Mouse (Mus musculus): Measurements from ENCODE around the gene Ttf2. TPM values are rescaled to one million over a fixed set of nuclear protein-coding genes. Genes with fewer than 3 reads are reported as not detected.

Gene Ttf2
- polyA plus RNA-seq, 1 experiment from 2014 or later, result 6.1 TPM

- Histone ChIP-seq H3K27ac (ENCODE audit: low read length) (no peak overlapping the region), H3K36me3 (ENCODE audit: control insufficient read depth, insufficient read depth) (no peaks in the 10 kb centered on the region), H3K4me3 (ENCODE audit: low read depth, low read length) (no peak overlapping the region), H3K9ac (ENCODE audit: low read depth, low read length) (no peak overlapping the region), H3K9me3 (replicated peaks; ENCODE audit: control insufficient read depth, low read length) (no peaks in the 10 kb centered on the region), H3K27me3 (ENCODE audit: control insufficient read depth, insufficient read depth, low read depth, low read length) (no peaks in the 10 kb centered on the region), H3K4me2 (ENCODE audit: low read depth, low read length) (no peak overlapping the region), H3K4me1 (ENCODE audit: control insufficient read depth, low read depth, low read length) (no peaks in the 10 kb centered on the region)
- 58% methylated on average over 5 of the region's 5 CpGs for WGBS (ENCODE audit: insufficient replicate concordance)
- no peak for ATAC-seq (ENCODE audit: low read depth)
These were observed 58.8 kb downstream of the Ttf2 start for GRCm38 (mm10) chr3:100910621-100911020.

DNA sequence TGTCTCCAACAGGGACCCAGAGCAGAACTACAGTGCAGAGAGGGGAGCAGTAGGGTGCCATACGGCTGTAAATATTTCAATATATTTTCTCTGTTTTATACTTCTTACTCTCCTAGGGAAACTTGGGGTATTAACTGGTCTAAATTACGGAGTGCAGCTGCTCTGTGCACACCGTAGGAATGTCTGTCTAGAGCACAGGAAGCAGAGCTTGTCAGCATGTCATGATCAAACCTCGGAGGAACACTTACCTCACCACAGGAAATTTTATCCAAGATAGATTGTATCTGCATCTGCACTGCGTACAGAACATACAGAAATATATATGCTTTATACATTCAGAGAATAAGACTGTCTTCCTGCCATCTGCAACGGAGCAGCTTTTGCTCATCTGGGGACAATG is 60.9 kb downstream of the Ttf2 start:
- H3K4me1 ChIP-seq (ENCODE audit: control insufficient read depth, low read depth, low read length), result no peaks in the 10 kb centered on the region
- no peak overlapping the region for H3K9ac ChIP-seq (ENCODE audit: low read depth, low read length)
- H3K27ac ChIP-seq (ENCODE audit: low read length), result no peak overlapping the region
- no peaks in the 10 kb centered on the region for H3K36me3 ChIP-seq (ENCODE audit: control insufficient read depth, insufficient read depth)
- no peaks in the 10 kb centered on the region for H3K9me3 ChIP-seq (replicated peaks; ENCODE audit: control insufficient read depth, low read length)
- no peaks in the 10 kb centered on the region for H3K27me3 ChIP-seq (ENCODE audit: control insufficient read depth, insufficient read depth, low read depth, low read length)
- no peak overlapping the region for H3K4me2 ChIP-seq (ENCODE audit: low read depth, low read length)
- no peak overlapping the region for H3K4me3 ChIP-seq (ENCODE audit: low read depth, low read length)
- WGBS (ENCODE audit: insufficient replicate concordance), result 17% methylated on average over 6 of the region's 6 CpGs
- ATAC-seq (ENCODE audit: low read depth), result no peak

- Histone ChIP-seq H3K9me3 (replicated peaks; ENCODE audit: control insufficient read depth, low read length) (no peaks in the 10 kb centered on the region), H3K9ac (ENCODE audit: low read depth, low read length) (no peak overlapping the region)
- 32% methylated on average over 3 of the region's 3 CpGs for WGBS (ENCODE audit: insufficient replicate concordance)
These were observed 62.5 kb downstream of the Ttf2 start for GRCm38 (mm10) chr3:100906916-100907315.

GRCm38 (mm10) chr3:100906128-100906527 is 63.3 kb downstream of the Ttf2 start:
- Histone ChIP-seq H3K4me1 (ENCODE audit: control insufficient read depth, low read depth, low read length) (no peaks in the 10 kb centered on the region), H3K4me3 (ENCODE audit: low read depth, low read length) (no peak overlapping the region), H3K27ac (ENCODE audit: low read length) (no peak overlapping the region), H3K9me3 (replicated peaks; ENCODE audit: control insufficient read depth, low read length) (no peaks in the 10 kb centered on the region), H3K27me3 (ENCODE audit: control insufficient read depth, insufficient read depth, low read depth, low read length) (no peaks in the 10 kb centered on the region), H3K36me3 (ENCODE audit: control insufficient read depth, insufficient read depth) (no peaks in the 10 kb centered on the region), H3K9ac (ENCODE audit: low read depth, low read length) (no peak overlapping the region), H3K4me2 (ENCODE audit: low read depth, low read length) (no peak overlapping the region)
- WGBS (ENCODE audit: insufficient replicate concordance), result 9% methylated on average over 6 of the region's 6 CpGs
- no peak for ATAC-seq (ENCODE audit: low read depth)

More at GRCm38 (mm10) chr3:100906916-100907315, 62.5 kb downstream of the Ttf2 start:
- no peak overlapping the region for H3K27ac ChIP-seq (ENCODE audit: low read length)
- no peak overlapping the region for H3K4me2 ChIP-seq (ENCODE audit: low read depth, low read length)
- no peak for ATAC-seq (ENCODE audit: low read depth)
- H3K36me3 ChIP-seq (ENCODE audit: control insufficient read depth, insufficient read depth), result no peaks in the 10 kb centered on the region
- H3K27me3 ChIP-seq (ENCODE audit: control insufficient read depth, insufficient read depth, low read depth, low read length), result no peaks in the 10 kb centered on the region
- no peaks in the 10 kb centered on the region for H3K4me1 ChIP-seq (ENCODE audit: control insufficient read depth, low read depth, low read length)
- H3K4me3 ChIP-seq (ENCODE audit: low read depth, low read length), result no peak overlapping the region

GRCm38 (mm10) chr3:100895500-100895899 is 74.0 kb downstream of the Ttf2 start:
- 57% methylated on average over 6 of the region's 6 CpGs for WGBS (ENCODE audit: insufficient replicate concordance)
- H3K4me1 ChIP-seq (ENCODE audit: control insufficient read depth, low read depth, low read length), result no peaks in the 10 kb centered on the region
- H3K36me3 ChIP-seq (ENCODE audit: control insufficient read depth, insufficient read depth), result no peaks in the 10 kb centered on the region

DNA sequence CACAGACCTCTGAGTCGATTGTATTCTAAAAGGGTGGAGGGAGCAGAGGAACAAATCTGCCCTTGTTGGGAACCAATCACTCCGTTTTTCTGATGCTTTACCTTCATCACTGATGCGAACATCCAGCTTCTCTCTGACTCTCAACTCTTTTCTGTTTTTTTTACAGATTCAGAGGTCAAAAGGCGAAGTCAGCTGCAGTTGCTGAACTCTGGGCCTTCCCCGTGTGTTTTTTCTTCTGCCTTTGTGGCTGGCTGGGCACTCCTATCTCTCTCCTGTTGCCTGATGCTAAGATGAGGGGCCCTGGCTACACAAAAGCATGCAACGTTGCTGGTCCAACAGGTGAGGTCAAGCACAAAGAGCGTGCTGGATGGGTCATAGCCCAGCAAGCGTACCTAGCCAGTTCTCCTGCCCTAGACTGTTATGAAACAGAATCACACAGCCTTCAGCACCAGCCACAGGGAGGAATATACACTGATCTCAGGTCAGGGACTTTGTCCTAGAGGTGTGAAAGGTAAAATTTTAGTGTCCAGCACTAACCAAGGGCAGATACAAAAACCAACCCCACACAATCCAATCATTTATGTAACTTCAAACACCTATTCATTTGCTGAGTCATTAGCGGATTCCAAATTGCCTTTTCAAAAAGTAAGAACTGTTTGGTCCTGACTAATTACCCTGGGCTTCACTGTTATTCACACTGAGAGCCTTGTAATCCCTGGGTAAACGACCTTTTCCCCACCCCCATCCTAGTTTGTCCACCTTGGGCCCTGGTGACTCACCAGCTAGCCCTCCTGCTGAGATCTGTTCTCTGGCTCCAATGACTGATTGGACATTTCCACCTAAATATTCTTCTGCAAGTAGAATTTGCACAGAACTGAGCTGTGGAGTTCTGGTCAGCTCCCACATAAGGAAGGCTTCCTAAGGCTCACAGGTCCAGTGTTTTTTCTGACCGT is 76.8 kb downstream of the Ttf2 start:
- ATAC-seq (ENCODE audit: low read depth), result no peak
- Histone ChIP-seq H3K27me3 (ENCODE audit: control insufficient read depth, insufficient read depth, low read depth, low read length) (no peaks in the 10 kb centered on the region), H3K36me3 (ENCODE audit: control insufficient read depth, insufficient read depth) (no peaks in the 10 kb centered on the region), H3K27ac (ENCODE audit: low read length) (no peak overlapping the region), H3K4me2 (ENCODE audit: low read depth, low read length) (no peak overlapping the region), H3K9me3 (replicated peaks; ENCODE audit: control insufficient read depth, low read length) (no peaks in the 10 kb centered on the region), H3K9ac (ENCODE audit: low read depth, low read length) (no peak overlapping the region), H3K4me3 (ENCODE audit: low read depth, low read length) (no peak overlapping the region), H3K4me1 (ENCODE audit: control insufficient read depth, low read depth, low read length) (no peaks in the 10 kb centered on the region)
- WGBS (ENCODE audit: insufficient replicate concordance), result 46% methylated on average over 11 of the region's 11 CpGs

More at GRCm38 (mm10) chr3:100895500-100895899, 74.0 kb downstream of the Ttf2 start:
- Histone ChIP-seq H3K4me3 (ENCODE audit: low read depth, low read length) (no peak overlapping the region), H3K9ac (ENCODE audit: low read depth, low read length) (no peak overlapping the region), H3K27ac (ENCODE audit: low read length) (no peak overlapping the region), H3K4me2 (ENCODE audit: low read depth, low read length) (no peak overlapping the region), H3K9me3 (replicated peaks; ENCODE audit: control insufficient read depth, low read length) (no peaks in the 10 kb centered on the region), H3K27me3 (ENCODE audit: control insufficient read depth, insufficient read depth, low read depth, low read length) (no peaks in the 10 kb centered on the region)
- no peak for ATAC-seq (ENCODE audit: low read depth)

DNA sequence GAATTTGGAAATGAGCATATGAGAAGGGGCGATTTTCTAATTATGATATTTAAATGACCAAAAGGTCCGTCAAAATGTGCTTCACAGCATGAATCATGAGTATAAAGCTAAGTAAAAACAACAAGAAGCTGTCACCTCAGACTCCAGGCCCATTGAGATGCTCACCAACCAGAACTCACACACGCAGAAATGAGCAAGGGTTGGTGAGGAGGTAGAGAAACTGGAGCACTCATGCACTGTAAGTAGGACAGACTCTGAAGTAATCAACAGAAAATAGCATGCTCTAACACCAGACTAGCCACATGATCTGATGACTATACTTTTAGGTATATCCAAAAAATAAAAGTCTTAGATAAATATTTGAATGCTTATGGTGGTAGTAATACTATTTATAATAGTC is 79.1 kb downstream of the Ttf2 start:
- Histone ChIP-seq H3K4me2 (ENCODE audit: low read depth, low read length) (no peak overlapping the region), H3K9me3 (replicated peaks; ENCODE audit: control insufficient read depth, low read length) (no peaks in the 10 kb centered on the region), H3K4me3 (ENCODE audit: low read depth, low read length) (no peak overlapping the region), H3K4me1 (ENCODE audit: control insufficient read depth, low read depth, low read length) (no peaks in the 10 kb centered on the region), H3K27me3 (ENCODE audit: control insufficient read depth, insufficient read depth, low read depth, low read length) (no peaks in the 10 kb centered on the region), H3K36me3 (ENCODE audit: control insufficient read depth, insufficient read depth) (no peaks in the 10 kb centered on the region), H3K9ac (ENCODE audit: low read depth, low read length) (no peak overlapping the region), H3K27ac (ENCODE audit: low read length) (no peak overlapping the region)
- no peak for ATAC-seq (ENCODE audit: low read depth)
- WGBS (ENCODE audit: insufficient replicate concordance), result 60% methylated on average over 3 of the region's 3 CpGs

DNA sequence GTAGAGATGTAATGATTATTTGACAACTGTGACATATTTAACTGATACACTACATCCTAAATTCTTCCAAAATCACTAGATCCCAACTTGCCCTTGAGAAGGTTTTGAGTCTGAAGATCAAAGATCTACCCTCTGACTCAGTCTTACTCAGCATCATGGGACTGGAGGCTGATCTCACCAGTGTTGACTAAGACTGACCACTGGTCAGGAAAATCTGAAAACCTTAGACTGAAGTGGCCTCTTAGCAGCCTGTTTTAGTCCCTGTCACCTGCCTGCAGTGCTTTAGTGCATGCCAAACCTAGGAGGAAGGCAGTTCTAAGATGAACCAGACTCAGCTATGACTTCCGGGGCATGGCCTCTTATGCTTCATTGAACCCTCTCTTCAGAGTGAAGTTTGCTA is 80.2 kb downstream of the Ttf2 start:
- no peak overlapping the region for H3K9ac ChIP-seq (ENCODE audit: low read depth, low read length)
- no peak for ATAC-seq (ENCODE audit: low read depth)
- WGBS (ENCODE audit: insufficient replicate concordance), result 80% methylated on average over 1 of the region's 1 CpGs

More for the DNA sequence above, 80.2 kb downstream of the Ttf2 start:
- no peaks in the 10 kb centered on the region for H3K4me1 ChIP-seq (ENCODE audit: control insufficient read depth, low read depth, low read length)
- H3K4me2 ChIP-seq (ENCODE audit: low read depth, low read length), result no peak overlapping the region
- no peaks in the 10 kb centered on the region for H3K27me3 ChIP-seq (ENCODE audit: control insufficient read depth, insufficient read depth, low read depth, low read length)
- no peaks in the 10 kb centered on the region for H3K9me3 ChIP-seq (replicated peaks; ENCODE audit: control insufficient read depth, low read length)
- H3K36me3 ChIP-seq (ENCODE audit: control insufficient read depth, insufficient read depth), result no peaks in the 10 kb centered on the region
- H3K27ac ChIP-seq (ENCODE audit: low read length), result no peak overlapping the region
- no peak overlapping the region for H3K4me3 ChIP-seq (ENCODE audit: low read depth, low read length)
